Mouse (Mus musculus) right cerebral cortex, postnatal 36 days (tissue): ENCODE measurements at regions not wholly inside any gene's neighbourhood (a gene's known extent, or its start where the extent isn't known, plus 50 kb on each side); places are given as distances from the start of the nearest gene placed in this dataset.

Experiments
- DNase-seq, 2 experiments: peaks; one replicate each; pipeline ENCODE4 v3.0.0; 2022; ENCODE audit warnings: low spot score in 2 of 2, mixed read lengths in 1 of 2

GRCm38 (mm10) chr1:55888711-55889366 is 483.1 kb downstream of the Plcl1 start:
- no peak for DNase-seq

- DNase-seq = peak in 1 of 2 experiments; percentile 50
These were observed 484.9 kb downstream of the Plcl1 start for GRCm38 (mm10) chr1:55890511-55891151.

- DNase-seq = no peak
These were observed 486.2 kb downstream of the Plcl1 start for GRCm38 (mm10) chr1:55891894-55892293.

GRCm38 (mm10) chr1:55897572-55897971 is 491.9 kb downstream of the Plcl1 start:
- DNase-seq = no peak

- no peak for DNase-seq
These were observed 492.3 kb downstream of the Plcl1 start for GRCm38 (mm10) chr1:55898031-55898430.

DNA sequence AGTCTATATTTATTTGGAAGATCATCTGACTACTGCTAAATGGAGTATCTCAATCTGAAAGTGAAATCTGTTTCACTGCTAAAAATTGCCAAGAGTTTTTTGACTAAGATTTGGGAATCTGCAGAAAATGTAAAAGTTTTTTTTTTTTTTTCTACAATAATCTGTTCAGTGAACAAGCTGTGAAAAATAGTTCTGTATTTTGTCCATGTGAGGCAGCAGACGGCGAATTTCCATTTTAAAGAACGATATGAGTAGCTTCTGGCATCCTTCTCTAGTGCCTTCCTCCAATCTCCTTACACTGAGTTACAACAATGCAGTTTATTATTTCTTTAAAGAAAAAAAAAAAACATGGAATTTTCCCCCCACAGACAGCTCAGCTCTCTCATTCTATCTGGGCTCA is 494.3 kb downstream of the Plcl1 start:
- peak in 1 of 2 experiments; percentile 42 for DNase-seq

DNA sequence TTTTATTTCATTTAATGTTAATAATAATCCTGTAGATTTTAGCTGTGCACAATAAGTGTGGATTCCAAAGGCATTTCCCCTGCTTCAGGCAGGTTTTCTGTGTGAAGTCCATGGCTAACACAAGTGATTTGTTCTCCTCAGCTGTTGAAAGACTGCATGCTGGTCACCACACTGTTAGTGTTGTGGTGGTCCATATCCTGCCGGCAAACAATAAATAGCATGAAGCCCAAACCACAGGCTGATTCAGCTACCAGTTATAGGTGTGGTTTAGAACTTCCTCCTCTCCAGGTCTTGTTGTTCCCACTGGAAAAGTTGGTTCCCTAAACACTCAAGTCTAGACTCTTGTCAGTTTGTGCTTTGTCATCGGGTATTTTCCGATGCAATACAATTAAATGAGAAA is 497.5 kb downstream of the Plcl1 start:
- no peak for DNase-seq

DNA sequence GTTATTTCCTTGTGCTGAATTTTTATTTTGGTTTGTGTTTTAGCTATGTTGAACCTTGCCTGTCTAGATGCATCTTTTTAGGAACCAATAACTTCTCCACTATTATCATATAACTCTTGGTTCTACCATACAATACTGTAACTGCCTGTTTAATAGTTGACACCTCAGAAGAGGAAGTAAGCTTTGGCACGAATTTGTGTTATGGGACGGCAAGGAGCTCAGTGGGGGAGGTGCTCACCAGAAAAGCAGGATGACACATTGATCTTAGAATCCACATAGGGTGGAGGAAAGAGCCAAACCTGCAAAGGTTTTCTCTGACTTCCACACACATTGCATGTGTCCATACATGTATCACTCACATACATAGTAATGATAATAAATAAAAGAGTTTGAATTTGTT is 498.9 kb downstream of the Plcl1 start:
- no peak for DNase-seq

- DNase-seq = no peak
These were observed 499.5 kb downstream of the Plcl1 start for GRCm38 (mm10) chr1:55905232-55905631.

- DNase-seq = no peak
These were observed 504.3 kb downstream of the Plcl1 start for GRCm38 (mm10) chr1:55910024-55910423.

- no peak for DNase-seq
These were observed 508.6 kb downstream of the Plcl1 start for GRCm38 (mm10) chr1:55914284-55914683.

- DNase-seq = no peak
These were observed 510.2 kb downstream of the Plcl1 start for GRCm38 (mm10) chr1:55915940-55916339.

GRCm38 (mm10) chr1:55919516-55919915 is 513.8 kb downstream of the Plcl1 start:
- no peak for DNase-seq

GRCm38 (mm10) chr1:55946786-55947549 is 541.2 kb downstream of the Plcl1 start:
- no peak for DNase-seq

- DNase-seq = no peak
These were observed 542.0 kb downstream of the Plcl1 start for GRCm38 (mm10) chr1:55947618-55948283.

GRCm38 (mm10) chr1:55949606-55950005 is 543.9 kb downstream of the Plcl1 start:
- DNase-seq = no peak

GRCm38 (mm10) chr1:55957804-55958445 is 552.2 kb downstream of the Plcl1 start:
- DNase-seq = peak in 1 of 2 experiments; percentile 24

GRCm38 (mm10) chr1:55960291-55960690 is 554.6 kb downstream of the Plcl1 start:
- DNase-seq = peak; percentile 64 to 75

GRCm38 (mm10) chr1:55963867-55964266 is 558.1 kb downstream of the Plcl1 start:
- no peak for DNase-seq

DNA sequence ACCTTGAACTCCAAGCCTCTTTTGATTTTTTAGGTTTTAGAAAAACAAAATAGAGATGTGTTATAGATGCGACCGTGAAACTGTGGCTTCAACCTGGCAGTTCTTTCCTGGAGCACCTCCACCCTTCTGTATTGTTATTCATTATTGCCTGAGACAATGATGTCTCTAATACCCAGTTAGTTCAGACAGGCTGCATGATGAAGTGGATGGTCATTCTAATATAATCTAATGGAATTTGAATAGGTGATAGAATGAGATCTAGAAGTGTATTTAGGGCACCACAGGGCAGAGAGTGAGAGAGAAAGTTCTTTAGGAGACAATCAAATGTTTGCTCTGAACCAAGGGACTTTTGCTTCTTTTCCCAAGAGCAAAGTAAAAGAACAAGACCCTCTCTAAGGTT is 560.6 kb downstream of the Plcl1 start:
- no peak for DNase-seq

GRCm38 (mm10) chr1:55967869-55968268 is 562.1 kb downstream of the Plcl1 start:
- no peak for DNase-seq

DNA sequence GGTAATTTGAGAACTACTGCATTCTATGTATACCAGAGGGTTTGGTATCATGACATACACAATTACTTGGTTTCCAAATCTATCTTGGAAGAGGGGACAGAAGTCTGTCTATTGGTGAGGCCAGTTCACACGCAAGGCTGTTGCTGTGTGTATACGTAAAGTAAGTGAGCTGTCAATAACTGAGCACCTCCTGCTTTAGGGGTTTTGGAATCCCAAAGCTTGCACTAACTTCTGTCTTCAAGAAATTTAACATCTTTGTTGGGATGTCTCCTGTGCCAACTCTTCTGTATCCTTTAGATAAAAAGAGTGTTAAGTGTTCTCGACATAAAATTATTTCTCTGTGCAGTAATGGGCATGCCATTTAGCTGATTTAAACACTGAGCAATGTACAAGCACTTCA is 572.1 kb downstream of the Plcl1 start:
- no peak for DNase-seq
